Mouse (Mus musculus) lung, embryonic 14.5 days (tissue): ENCODE measurements around the gene 4930544D05Rik. TPM values are rescaled to one million over a fixed set of nuclear protein-coding genes. Genes with fewer than 3 reads are reported as not detected.

Source experiments
- ATAC-seq: fragments of 200-750 bp; cut with Nextera tagmentation; 2 replicates; pipeline ENCODE4 v1.8.0; 2017; ENCODE audit warnings: mild to moderate bottlenecking, moderate TSS enrichment, moderate library complexity; ENCODE audit not compliant: insufficient read depth
- DNase-seq: peaks from one replicate; pipeline ENCODE4 v3.0.0-alpha.2; 2015
- H3K27ac ChIP-seq: fragments of 300-500 bp; sonication (generic); 2 replicates; pipeline ENCODE4 v1.5.1; 2014; ENCODE audit warnings: low read depth, mild to moderate bottlenecking, moderate library complexity
- H3K27me3 ChIP-seq: fragments of 300-500 bp; sonication (generic); 2 replicates; pipeline ENCODE4 v1.6.1; 2014; ENCODE audit warnings: low read length, control low read depth; ENCODE audit not compliant: insufficient read depth
- H3K36me3 ChIP-seq: fragments of 300-500 bp; sonication (generic); 2 replicates; pipeline ENCODE4 v1.6.1; 2014; ENCODE audit warnings: control low read depth; ENCODE audit not compliant: insufficient read depth
- H3K4me1 ChIP-seq: fragments of 300-500 bp; sonication (generic); 2 replicates; pipeline ENCODE4 v1.6.1; 2014; ENCODE audit warnings: antibody characterized with exemption, control low read depth; ENCODE audit not compliant: insufficient read depth
- H3K4me2 ChIP-seq: fragments of 300-500 bp; sonication (generic); 2 replicates; pipeline ENCODE4 v1.6.1; 2014; ENCODE audit warnings: mild to moderate bottlenecking
- H3K4me3 ChIP-seq: fragments of 300-500 bp; sonication (generic); 2 replicates; pipeline ENCODE4 v1.5.1; 2014; ENCODE audit warnings: low read depth, low read length
- H3K9ac ChIP-seq: fragments of 300-500 bp; sonication (generic); 2 replicates; pipeline ENCODE4 v1.6.1; 2014
- H3K9me3 ChIP-seq: fragments of 300-500 bp; sonication (generic); 2 replicates; pipeline ENCODE4 v1.6.1; 2016; ENCODE audit warnings: low read depth, low read length, control low read depth
- CTCF ChIP-seq: IDR thresholded peaks from 2 replicates; pipeline ENCODE4 v1.5.1; 2016; ENCODE audit warnings: antibody characterized with exemption, low read depth
- WGBS: fragments of 180-500 bp; shearing (Covaris S2); extraction: QIAGEN DNeasy Blood & Tissue Kit; methylation state at CpG from one replicate; pipeline ENCODE4 v1.1.7; 2014; 5-methylcytosine and 5-hydroxymethylcytosine counted together
- polyA plus RNA-seq: library from polyadenylated mRNA; unstranded; fragments of >200 nt; fragmentation: Nextera tagmentation; extraction: Ambion mirVana; gene quantifications from 2 replicates; pipeline ENCODE4 v1.2.1, GENCODE M21; 2014

The 4930544D05Rik gene
- polyA plus RNA-seq, 1 experiment from 2014 or later = not detected

GRCm38 (mm10) chr11:70646691-70647650, 31.3 kb downstream of the 4930544D05Rik start, which contains the start of the genes Rnf167 and Slc25a11:
Gene Rnf167, plus strand, starts transcription at chr11:70647235.
Gene Slc25a11, minus strand, starts transcription at chr11:70647479.
- under 1% methylated on average over 63 of the region's 63 CpGs for WGBS
- Histone ChIP-seq H3K27me3 (no peaks in the 10 kb centered on the region), H3K4me2 (peak within 1 kb of the TSS; percentile 98), H3K27ac (peak within 1 kb of the TSS; percentile 95), H3K4me3 (peak within 1 kb of the TSS; percentile 74), H3K36me3 (peaks cover 69% of the 10 kb centered on the region), H3K4me1 (peaks cover 8% of the 10 kb centered on the region), H3K9ac (peak within 1 kb of the TSS; percentile 84), H3K9me3 (no peaks in the 10 kb centered on the region)
- no peak for TF ChIP-seq CTCF
- ATAC-seq (peak; percentile 88), DNase-seq (peak; percentile 100)

DNA sequence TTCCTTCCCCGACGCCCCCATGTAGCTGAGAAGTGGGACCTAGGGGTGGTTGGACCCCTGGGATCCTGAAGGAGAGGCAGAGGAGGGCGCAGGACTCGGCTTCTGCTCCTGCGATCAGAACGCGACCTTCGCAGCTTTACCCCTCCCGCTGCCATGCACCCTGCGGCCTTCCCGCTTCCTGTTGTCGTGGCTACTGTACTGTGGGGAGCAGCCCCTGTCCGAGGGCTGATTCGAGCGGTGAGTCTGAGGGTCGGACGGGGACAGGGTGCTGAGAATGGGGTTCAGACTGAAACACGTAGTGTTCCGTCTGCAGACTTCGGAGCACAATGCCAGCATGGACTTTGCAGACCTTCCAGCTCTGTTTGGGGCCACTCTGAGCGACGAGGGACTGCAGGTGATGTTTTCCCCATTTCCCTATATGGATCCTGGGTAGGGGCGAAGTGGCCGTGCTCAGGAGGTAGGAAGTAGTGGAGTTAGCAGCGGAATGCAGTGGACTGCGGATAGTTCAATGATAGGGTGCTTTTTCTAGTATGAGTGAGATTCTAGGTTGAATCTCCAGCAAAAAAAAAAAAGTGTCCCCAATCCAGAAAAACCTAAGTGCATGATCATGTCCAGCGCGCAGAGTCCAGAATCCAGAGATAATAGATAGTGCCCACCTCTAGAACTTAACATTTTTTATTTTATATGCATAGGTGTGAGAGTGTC, 32.2 kb downstream of the 4930544D05Rik start:
- WGBS = 2% methylated on average over 28 of the region's 28 CpGs
- H3K27me3 ChIP-seq = no peaks in the 10 kb centered on the region
- peaks cover 11% of the 10 kb centered on the region for H3K4me1 ChIP-seq
- H3K9ac ChIP-seq = peak overlapping the region; percentile 84
- peak; percentile 50 for DNase-seq
- H3K36me3 ChIP-seq = peaks cover 78% of the 10 kb centered on the region
- H3K4me2 ChIP-seq = peak overlapping the region; percentile 98
- ATAC-seq = peak; percentile 18; the same call in 1 of the 2 replicates
- peak overlapping the region; percentile 74 for H3K4me3 ChIP-seq
- TF ChIP-seq CTCF = no peak
- H3K9me3 ChIP-seq = no peaks in the 10 kb centered on the region
- H3K27ac ChIP-seq = peak overlapping the region; percentile 95

GRCm38 (mm10) chr11:70648512-70648911, 32.9 kb downstream of the 4930544D05Rik start:
- ATAC-seq = no peak
- peak overlapping the region; percentile 74 for H3K4me3 ChIP-seq
- peaks cover 11% of the 10 kb centered on the region for H3K4me1 ChIP-seq
- no peaks in the 10 kb centered on the region for H3K27me3 ChIP-seq
- no peaks in the 10 kb centered on the region for H3K9me3 ChIP-seq
- DNase-seq = no peak
- TF ChIP-seq CTCF = no peak
- H3K27ac ChIP-seq = peak overlapping the region; percentile 95; the same call in 1 of the 2 replicates
- peak overlapping the region; percentile 84 for H3K9ac ChIP-seq
- H3K36me3 ChIP-seq = peaks cover 80% of the 10 kb centered on the region
- WGBS = 74% methylated on average over 4 of the region's 4 CpGs
- H3K4me2 ChIP-seq = peak overlapping the region; percentile 98

DNA sequence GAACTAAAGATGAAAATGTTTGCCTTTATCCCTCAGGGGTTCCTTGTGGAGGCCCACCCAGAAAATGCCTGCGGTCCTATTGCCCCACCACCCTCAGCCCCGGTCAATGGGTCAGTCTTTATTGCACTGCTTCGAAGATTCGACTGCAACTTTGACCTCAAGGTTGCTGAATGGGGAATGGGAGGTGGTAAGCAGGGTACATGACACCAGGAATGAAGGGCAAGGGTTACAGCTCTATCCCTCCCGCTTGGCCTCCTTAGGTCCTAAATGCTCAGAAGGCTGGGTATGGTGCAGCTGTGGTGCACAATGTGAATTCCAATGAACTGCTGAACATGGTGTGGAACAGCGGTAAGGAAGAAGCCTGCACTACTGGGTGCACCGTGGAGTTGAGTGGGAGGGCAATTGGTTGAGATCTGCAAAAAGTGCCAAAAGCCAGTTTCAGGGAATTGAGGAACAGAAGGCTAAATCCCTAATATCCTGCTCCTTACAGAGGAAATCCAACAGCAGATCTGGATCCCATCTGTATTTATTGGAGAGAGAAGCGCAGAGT, 33.6 kb downstream of the 4930544D05Rik start:
- H3K4me3 ChIP-seq = peak overlapping the region; percentile 74
- no peaks in the 10 kb centered on the region for H3K9me3 ChIP-seq
- no peak overlapping the region for H3K9ac ChIP-seq
- H3K27ac ChIP-seq = no peak overlapping the region
- peak overlapping the region; percentile 98 for H3K4me2 ChIP-seq
- 78% methylated on average over 8 of the region's 8 CpGs for WGBS
- DNase-seq = no peak
- H3K36me3 ChIP-seq = peaks cover 73% of the 10 kb centered on the region
- ATAC-seq = no peak
- no peak for TF ChIP-seq CTCF
- peaks cover 11% of the 10 kb centered on the region for H3K4me1 ChIP-seq
- H3K27me3 ChIP-seq = no peaks in the 10 kb centered on the region

GRCm38 (mm10) chr11:70650322-70651175, 34.9 kb downstream of the 4930544D05Rik start:
- Histone ChIP-seq H3K4me3 (peak overlapping the region; percentile 8), H3K4me1 (peaks cover 8% of the 10 kb centered on the region), H3K27me3 (no peaks in the 10 kb centered on the region), H3K27ac (peak overlapping the region; percentile 18; the same call in 1 of the 2 replicates), H3K36me3 (peaks cover 60% of the 10 kb centered on the region), H3K9me3 (no peaks in the 10 kb centered on the region), H3K4me2 (peak overlapping the region; percentile 97; the same call in 1 of the 2 replicates), H3K9ac (no peak overlapping the region; the same call in 1 of the 2 replicates)
- TF ChIP-seq CTCF = no peak
- no peak for DNase-seq
- 68% methylated on average over 12 of the region's 12 CpGs for WGBS
- no peak for ATAC-seq

DNA sequence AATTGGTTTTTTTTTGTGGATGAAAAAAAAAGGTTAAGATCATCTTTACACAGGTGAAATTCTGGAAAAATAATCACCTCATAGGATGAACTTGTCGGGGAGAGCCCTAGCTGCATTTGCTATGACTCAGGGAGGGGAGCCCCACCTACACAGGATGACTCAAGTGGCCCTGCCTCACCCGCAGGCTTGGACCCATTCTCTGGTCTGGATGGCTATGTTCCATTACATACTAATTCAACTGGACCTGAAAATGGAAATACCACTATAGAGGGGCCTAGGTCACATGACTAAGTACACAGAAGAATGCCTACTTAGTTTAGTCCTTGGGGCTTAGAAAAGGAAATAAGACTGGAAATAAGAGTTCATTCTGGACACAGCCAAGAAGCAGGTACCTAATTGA, 35.7 kb downstream of the 4930544D05Rik start:
- H3K4me2 ChIP-seq = peak overlapping the region; percentile 97
- H3K27ac ChIP-seq = no peak overlapping the region
- no peaks in the 10 kb centered on the region for H3K9me3 ChIP-seq
- ATAC-seq (no peak), DNase-seq (no peak)
- peaks cover 7% of the 10 kb centered on the region for H3K4me1 ChIP-seq
- H3K27me3 ChIP-seq = no peaks in the 10 kb centered on the region
- H3K9ac ChIP-seq = no peak overlapping the region
- peaks cover 57% of the 10 kb centered on the region for H3K36me3 ChIP-seq
- peak overlapping the region; percentile 8 for H3K4me3 ChIP-seq
- 57% methylated on average over 2 of the region's 2 CpGs for WGBS
- no peak for TF ChIP-seq CTCF
